Mouse (Mus musculus) erythroblast, embryonic 14.5 days (primary cell): ENCODE measurements around the gene Prdx1.

Experiments
- GATA1 ChIP-seq: IDR thresholded peaks from 2 replicates; pipeline ENCODE4 v1.6.1; 2012; ENCODE audit warnings: low read length, inconsistent platforms, mixed read lengths
- TAL1 ChIP-seq: IDR thresholded peaks from 3 replicates; pipeline ENCODE4 v1.6.1; 2012; ENCODE audit warnings: low read length, inconsistent platforms, mixed read lengths

DNA sequence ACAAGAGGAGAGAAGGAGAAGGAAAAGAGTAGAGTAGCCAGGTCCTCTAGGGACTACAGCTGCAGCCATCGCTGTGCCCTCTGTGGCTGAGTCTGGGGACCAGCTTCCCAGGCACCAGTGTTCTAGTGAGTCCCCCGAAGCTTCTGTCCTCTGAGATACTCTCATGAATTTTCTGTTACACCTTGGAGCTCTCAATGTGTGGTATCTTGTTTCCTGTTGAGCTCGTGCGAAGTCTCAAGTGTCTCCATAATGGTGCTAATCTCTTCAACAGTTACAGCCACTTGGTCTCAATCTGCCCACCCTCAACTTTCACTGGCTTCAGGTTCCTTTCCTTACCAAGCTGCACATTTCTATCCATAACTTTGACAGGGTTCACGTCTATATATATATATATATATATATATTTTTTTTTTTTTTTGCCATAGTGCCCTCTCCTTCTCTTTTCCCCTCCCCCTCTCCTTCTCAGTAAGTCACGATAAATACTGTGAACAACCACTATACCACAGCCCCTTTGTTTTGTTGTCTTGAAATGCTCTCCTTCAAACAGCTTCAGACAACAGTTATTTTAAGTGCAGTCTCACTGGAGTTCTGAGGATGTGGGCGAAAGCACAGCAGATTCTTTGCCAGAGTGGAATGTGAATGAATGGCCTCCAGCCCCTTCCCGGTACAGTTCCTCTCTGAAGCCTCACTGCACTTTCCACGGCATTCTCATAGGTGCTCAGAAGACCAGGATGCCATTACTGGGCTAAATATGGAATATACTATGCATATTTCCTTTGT, 53.8 kb downstream of the Prdx1 start:
- no peak for TF ChIP-seq GATA1
- TF ChIP-seq TAL1, result no peak
